Mouse (Mus musculus) kidney, embryonic 16.5 days (tissue): ENCODE results near the gene Etl4. TPM values are rescaled to one million over a fixed set of nuclear protein-coding genes. Genes with fewer than 3 reads are reported as not detected.

Experiments used
- ATAC-seq: fragments of 200-750 bp; cut with Nextera tagmentation; 2 replicates; pipeline ENCODE4 v1.8.0; 2017; ENCODE audit warnings: moderate TSS enrichment; ENCODE audit not compliant: low FRiP score, low TSS enrichment
- H3K27ac ChIP-seq: fragments of 300-500 bp; sonication (generic); 2 replicates; pipeline ENCODE4 v1.5.1; 2014; ENCODE audit warnings: low read length
- H3K27me3 ChIP-seq: fragments of 300-500 bp; sonication (generic); 2 replicates; pipeline ENCODE4 v1.6.1; 2014; ENCODE audit warnings: low read length, control low read depth, mixed read lengths; ENCODE audit not compliant: insufficient read depth
- H3K36me3 ChIP-seq: fragments of 300-500 bp; sonication (generic); 2 replicates; pipeline ENCODE4 v1.6.1; 2014; ENCODE audit warnings: low read length, control low read depth, mixed read lengths; ENCODE audit not compliant: insufficient read depth
- H3K4me1 ChIP-seq: fragments of 300-500 bp; sonication (generic); 2 replicates; pipeline ENCODE4 v1.6.1; 2014; ENCODE audit warnings: low read length, control low read depth, mixed read lengths; ENCODE audit not compliant: insufficient read depth
- H3K4me2 ChIP-seq: fragments of 300-500 bp; sonication (generic); replicated peaks from 2 replicates; pipeline ENCODE4 v1.6.1; 2014; ENCODE audit warnings: low read depth, low read length
- H3K4me3 ChIP-seq: fragments of 300-500 bp; sonication (generic); 2 replicates; pipeline ENCODE4 v1.5.1; 2014; ENCODE audit warnings: mild to moderate bottlenecking, low read length
- H3K9ac ChIP-seq: fragments of 300-500 bp; sonication (generic); replicated peaks from 2 replicates; pipeline ENCODE4 v1.6.1; 2014; ENCODE audit warnings: low read length
- H3K9me3 ChIP-seq: fragments of 300-500 bp; sonication (generic); 2 replicates; pipeline ENCODE4 v1.6.1; 2016; ENCODE audit warnings: low read length, control low read depth
- WGBS: fragments of 180-500 bp; shearing (Covaris S2); extraction: QIAGEN DNeasy Blood & Tissue Kit; methylation state at CpG from one replicate; pipeline ENCODE4 v1.1.7; 2014; 5-methylcytosine and 5-hydroxymethylcytosine counted together
- polyA plus RNA-seq: library from polyadenylated mRNA; unstranded; fragments of >200 nt; fragmentation: Nextera tagmentation; extraction: Ambion mirVana; gene quantifications from 2 replicates; pipeline ENCODE4 v1.2.1, GENCODE M21; 2015

Etl4 gene
- polyA plus RNA-seq, 1 experiment from 2014 or later, result 56.8 TPM

DNA sequence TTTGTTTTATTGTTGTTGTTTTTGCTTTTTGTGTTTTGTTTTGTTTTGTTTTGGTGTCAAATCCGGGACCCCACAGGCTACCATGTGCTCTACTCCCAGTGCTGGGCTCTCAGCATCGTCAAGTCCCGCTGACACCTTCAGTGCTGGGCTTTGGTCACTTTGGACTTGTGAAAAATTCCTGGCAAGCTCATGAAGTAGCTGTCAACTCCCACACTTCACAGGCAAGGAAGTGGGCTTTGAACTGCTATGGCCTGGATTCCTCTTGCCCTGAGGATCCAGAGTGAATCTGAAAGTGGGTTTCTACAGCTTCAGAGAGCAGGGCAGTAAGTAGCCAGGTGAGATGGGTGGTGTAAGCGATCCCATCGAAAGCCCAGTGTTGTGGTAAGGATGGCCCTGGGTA is 649.5 kb downstream of the Etl4 start:
- no peak overlapping the region for H3K9ac ChIP-seq
- H3K4me2 ChIP-seq, result no peak overlapping the region
- peaks cover 6% of the 10 kb centered on the region; the same call in 1 of the 2 replicates for H3K36me3 ChIP-seq
- WGBS, result 50% methylated on average over 5 of the region's 5 CpGs
- peaks cover 31% of the 10 kb centered on the region for H3K4me1 ChIP-seq
- H3K4me3 ChIP-seq, result no peak overlapping the region
- H3K9me3 ChIP-seq, result no peaks in the 10 kb centered on the region
- no peak for ATAC-seq
- H3K27me3 ChIP-seq, result no peaks in the 10 kb centered on the region
- H3K27ac ChIP-seq, result no peak overlapping the region

DNA sequence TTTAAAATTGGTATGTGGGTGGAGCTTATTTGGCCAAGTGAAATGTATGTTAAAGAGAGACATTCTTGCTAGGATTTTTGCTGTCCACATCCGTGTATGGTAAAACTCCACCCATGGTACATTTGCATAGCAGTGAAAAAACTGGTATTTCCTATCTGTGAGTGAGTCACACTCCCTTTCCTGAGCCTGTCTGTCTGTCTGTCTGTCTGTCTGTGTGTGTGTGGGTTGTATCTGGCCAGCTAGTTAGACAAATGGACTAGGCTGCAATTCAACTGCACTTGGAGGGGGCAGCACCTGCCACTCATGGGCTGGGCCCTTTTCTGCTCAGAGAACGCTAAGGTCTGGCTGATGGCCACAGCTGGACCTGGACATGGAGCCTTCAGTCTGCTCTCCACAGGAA is 650.1 kb downstream of the Etl4 start:
- no peak overlapping the region for H3K4me3 ChIP-seq
- no peaks in the 10 kb centered on the region for H3K9me3 ChIP-seq
- H3K9ac ChIP-seq, result no peak overlapping the region
- no peak for ATAC-seq
- H3K27me3 ChIP-seq, result no peaks in the 10 kb centered on the region
- H3K4me1 ChIP-seq, result peaks cover 31% of the 10 kb centered on the region
- WGBS, result 42% methylated on average over 2 of the region's 2 CpGs
- H3K36me3 ChIP-seq, result peaks cover 6% of the 10 kb centered on the region; the same call in 1 of the 2 replicates
- no peak overlapping the region for H3K27ac ChIP-seq
- no peak overlapping the region for H3K4me2 ChIP-seq

DNA sequence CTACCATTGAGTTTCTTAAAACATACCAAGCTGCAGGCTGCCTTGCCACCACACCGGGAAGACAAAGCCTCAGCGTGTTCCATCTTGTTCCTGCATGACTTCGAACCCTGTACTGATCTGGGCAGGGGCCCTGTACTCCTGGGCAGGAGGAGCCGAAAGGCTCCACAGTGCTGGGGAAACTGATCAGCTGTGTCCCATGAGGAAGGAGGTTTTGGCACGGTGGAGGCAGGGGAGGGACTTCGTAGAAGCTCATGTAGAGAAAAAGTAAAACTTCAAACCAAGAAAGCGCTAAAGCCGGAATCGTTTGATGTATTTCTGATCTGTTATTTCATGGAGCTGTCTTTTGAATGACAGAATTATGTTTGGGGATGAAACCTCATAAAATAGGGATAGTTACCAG is 651.0 kb downstream of the Etl4 start:
- H3K27me3 ChIP-seq, result no peaks in the 10 kb centered on the region
- H3K9ac ChIP-seq, result no peak overlapping the region
- no peak overlapping the region for H3K27ac ChIP-seq
- no peak overlapping the region for H3K4me2 ChIP-seq
- peaks cover 31% of the 10 kb centered on the region for H3K4me1 ChIP-seq
- ATAC-seq, result no peak
- H3K9me3 ChIP-seq, result no peaks in the 10 kb centered on the region
- WGBS, result 86% methylated on average over 9 of the region's 9 CpGs
- no peak overlapping the region for H3K4me3 ChIP-seq
- H3K36me3 ChIP-seq, result peaks cover 6% of the 10 kb centered on the region; the same call in 1 of the 2 replicates

DNA sequence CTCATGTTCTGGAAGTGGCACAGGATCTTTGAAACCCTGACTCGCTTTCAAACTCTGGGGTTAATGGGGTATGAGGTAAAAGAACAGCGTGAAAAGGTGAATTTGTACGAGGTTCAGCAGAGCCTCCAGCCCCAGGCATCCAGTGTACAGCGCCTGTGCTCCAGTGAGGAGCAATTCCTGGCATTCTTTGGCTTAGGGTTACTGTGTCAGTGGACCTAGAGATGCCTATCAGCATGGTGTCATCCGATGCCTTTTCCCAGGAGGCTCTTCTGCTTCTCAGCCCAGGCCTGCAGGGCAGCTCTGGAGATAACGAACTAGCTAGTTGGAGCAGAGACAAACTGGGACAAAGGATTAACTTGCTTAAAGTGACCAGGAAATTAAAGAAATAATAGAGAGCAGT is 653.5 kb downstream of the Etl4 start:
- peaks cover 31% of the 10 kb centered on the region for H3K4me1 ChIP-seq
- no peak overlapping the region for H3K4me3 ChIP-seq
- H3K36me3 ChIP-seq, result peaks cover 11% of the 10 kb centered on the region; the same call in 1 of the 2 replicates
- 17% methylated on average over 6 of the region's 6 CpGs for WGBS
- H3K9ac ChIP-seq, result no peak overlapping the region
- H3K4me2 ChIP-seq, result no peak overlapping the region
- H3K27ac ChIP-seq, result peak overlapping the region; percentile 39; the same call in 1 of the 2 replicates
- ATAC-seq, result peak; percentile 67
- H3K27me3 ChIP-seq, result no peaks in the 10 kb centered on the region
- no peaks in the 10 kb centered on the region for H3K9me3 ChIP-seq

DNA sequence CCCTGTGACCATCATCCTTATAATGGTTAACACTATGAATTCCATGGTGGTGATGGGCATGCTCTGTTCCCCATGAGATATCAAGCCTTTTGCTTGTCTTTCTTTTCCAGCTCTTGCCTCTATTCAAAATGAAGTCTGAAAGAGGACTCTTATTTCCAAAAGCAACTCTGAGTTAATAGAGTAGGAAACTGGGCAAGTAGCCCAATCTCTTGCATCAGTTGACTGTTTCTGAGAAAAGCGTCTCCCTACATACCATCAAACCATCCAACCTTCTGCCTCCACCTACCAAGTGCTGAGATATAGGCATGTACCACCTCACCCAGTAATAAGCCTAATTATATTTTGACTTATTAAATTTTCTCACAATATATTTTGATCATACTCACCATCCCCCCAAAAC is 658.9 kb downstream of the Etl4 start:
- WGBS, result 68% methylated on average over 1 of the region's 1 CpGs
- Histone ChIP-seq H3K27ac (no peak overlapping the region), H3K4me2 (no peak overlapping the region), H3K9ac (no peak overlapping the region), H3K4me1 (peaks cover under 1% of the 10 kb centered on the region; the same call in 1 of the 2 replicates), H3K27me3 (no peaks in the 10 kb centered on the region), H3K4me3 (no peak overlapping the region), H3K9me3 (no peaks in the 10 kb centered on the region), H3K36me3 (0 out of 2 replicates have a peak, but pooled peaks cover 6% of the 10 kb centered on the region)
- no peak for ATAC-seq

DNA sequence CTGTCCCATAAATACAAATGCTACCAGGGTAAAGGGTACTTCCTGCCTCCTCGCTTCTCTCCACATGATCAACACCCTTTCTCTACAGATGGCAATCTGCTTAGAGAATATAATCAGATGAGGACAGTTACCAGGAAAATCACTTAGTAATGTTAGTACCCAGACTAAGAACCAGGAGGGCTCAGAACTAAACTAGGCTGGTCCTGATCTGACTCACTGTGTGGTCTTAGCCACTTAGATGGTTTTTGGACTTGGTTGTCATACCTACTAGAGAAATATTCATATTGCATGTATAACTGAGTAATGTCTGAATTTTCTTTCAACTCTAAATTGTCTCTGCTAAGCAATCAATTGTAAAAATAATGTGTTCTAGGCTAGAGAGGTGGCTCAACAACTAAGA is 662.4 kb downstream of the Etl4 start:
- H3K4me3 ChIP-seq, result no peak overlapping the region
- H3K4me1 ChIP-seq, result no peaks in the 10 kb centered on the region
- H3K9me3 ChIP-seq, result no peaks in the 10 kb centered on the region
- H3K9ac ChIP-seq, result no peak overlapping the region
- H3K27ac ChIP-seq, result no peak overlapping the region
- H3K36me3 ChIP-seq, result 0 out of 2 replicates have a peak, but pooled peaks cover 13% of the 10 kb centered on the region
- no peaks in the 10 kb centered on the region for H3K27me3 ChIP-seq
- no peak for ATAC-seq
- no peak overlapping the region for H3K4me2 ChIP-seq
- 60% methylated on average over 1 of the region's 1 CpGs for WGBS

DNA sequence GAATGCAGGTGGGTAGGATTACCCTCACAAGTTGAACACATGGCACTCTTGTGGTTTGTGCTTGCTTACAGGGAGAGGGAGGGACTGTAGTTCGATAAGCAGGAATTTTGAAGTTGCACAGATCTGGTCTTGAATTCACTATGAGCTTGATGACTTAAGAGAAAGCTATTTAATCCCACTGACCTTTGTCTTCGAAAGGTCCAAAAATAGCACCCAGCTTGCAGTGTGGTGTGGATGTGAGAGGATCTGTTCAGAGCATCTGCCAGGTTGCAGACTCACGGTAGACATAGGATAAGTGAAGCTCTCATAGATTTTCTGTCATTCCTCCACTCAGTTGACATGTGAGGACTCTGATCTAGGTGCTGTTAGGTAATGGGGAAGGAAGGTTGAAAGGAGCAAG is 670.8 kb downstream of the Etl4 start:
- no peak for ATAC-seq
- H3K27ac ChIP-seq, result no peak overlapping the region
- 69% methylated on average over 3 of the region's 3 CpGs for WGBS
- no peak overlapping the region for H3K4me3 ChIP-seq
- H3K4me2 ChIP-seq, result no peak overlapping the region
- H3K4me1 ChIP-seq, result no peaks in the 10 kb centered on the region
- no peaks in the 10 kb centered on the region for H3K9me3 ChIP-seq
- 0 out of 2 replicates have a peak, but pooled peaks cover 3% of the 10 kb centered on the region for H3K36me3 ChIP-seq
- H3K27me3 ChIP-seq, result no peaks in the 10 kb centered on the region
- H3K9ac ChIP-seq, result no peak overlapping the region

DNA sequence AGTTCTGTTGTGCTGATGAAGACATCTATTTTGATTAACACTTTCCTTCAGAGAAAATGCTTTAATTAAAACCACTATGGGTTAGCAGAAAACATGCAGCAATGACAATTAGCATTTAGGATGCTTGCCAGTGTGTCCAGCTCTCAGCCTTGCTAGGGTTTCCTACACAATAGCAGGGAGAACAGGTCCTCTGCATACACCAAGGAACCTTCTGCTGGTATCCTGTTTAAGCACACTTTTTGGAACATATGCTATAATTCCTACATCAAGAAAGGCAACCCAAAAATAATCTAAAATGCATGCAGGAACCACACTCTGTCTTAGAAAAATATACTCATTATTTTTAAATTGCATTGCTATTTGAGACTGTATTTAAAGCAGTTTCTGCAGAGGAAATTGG is 673.5 kb downstream of the Etl4 start:
- Histone ChIP-seq H3K9me3 (0 out of 2 replicates have a peak, but pooled peaks cover 4% of the 10 kb centered on the region), H3K36me3 (peaks cover 5% of the 10 kb centered on the region; the same call in 1 of the 2 replicates), H3K4me1 (no peaks in the 10 kb centered on the region), H3K27ac (no peak overlapping the region), H3K4me3 (no peak overlapping the region), H3K9ac (no peak overlapping the region), H3K4me2 (no peak overlapping the region), H3K27me3 (no peaks in the 10 kb centered on the region)
- ATAC-seq, result no peak

DNA sequence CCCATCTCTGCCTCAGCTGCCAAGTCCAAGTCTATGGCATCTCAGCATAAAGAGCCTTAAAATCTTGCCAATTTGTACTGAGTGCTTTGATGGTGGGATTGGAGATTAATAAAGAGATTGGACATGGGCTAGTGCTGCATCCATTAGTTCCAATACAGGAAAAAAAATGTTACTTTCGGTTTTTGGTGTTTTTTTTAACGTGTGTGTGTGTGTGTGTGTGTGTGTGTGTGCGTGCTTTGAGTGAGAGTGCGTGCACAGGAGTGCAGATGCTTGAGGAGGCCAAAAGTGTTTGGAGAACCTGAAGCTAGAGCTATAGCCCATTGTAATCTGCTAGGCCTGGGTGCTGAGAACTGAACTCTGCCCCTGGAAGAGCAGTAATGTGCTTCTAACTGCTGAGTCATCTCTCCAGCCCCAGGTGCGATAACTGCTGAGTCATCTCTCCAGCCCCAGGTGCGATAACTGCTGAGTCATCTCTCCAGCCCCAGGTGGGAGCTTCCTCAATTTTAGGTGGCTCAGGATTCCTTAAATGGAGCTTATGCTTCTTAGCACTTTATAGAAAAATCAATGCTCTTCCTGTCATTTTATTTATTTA is 674.1 kb downstream of the Etl4 start:
- H3K4me2 ChIP-seq, result no peak overlapping the region
- peaks cover 11% of the 10 kb centered on the region; the same call in 1 of the 2 replicates for H3K36me3 ChIP-seq
- H3K4me1 ChIP-seq, result no peaks in the 10 kb centered on the region
- no peak overlapping the region for H3K27ac ChIP-seq
- no peak overlapping the region for H3K9ac ChIP-seq
- ATAC-seq, result no peak
- H3K27me3 ChIP-seq, result no peaks in the 10 kb centered on the region
- no peak overlapping the region for H3K4me3 ChIP-seq
- H3K9me3 ChIP-seq, result 0 out of 2 replicates have a peak, but pooled peaks cover 4% of the 10 kb centered on the region
- WGBS, result 91% methylated on average over 6 of the region's 6 CpGs

DNA sequence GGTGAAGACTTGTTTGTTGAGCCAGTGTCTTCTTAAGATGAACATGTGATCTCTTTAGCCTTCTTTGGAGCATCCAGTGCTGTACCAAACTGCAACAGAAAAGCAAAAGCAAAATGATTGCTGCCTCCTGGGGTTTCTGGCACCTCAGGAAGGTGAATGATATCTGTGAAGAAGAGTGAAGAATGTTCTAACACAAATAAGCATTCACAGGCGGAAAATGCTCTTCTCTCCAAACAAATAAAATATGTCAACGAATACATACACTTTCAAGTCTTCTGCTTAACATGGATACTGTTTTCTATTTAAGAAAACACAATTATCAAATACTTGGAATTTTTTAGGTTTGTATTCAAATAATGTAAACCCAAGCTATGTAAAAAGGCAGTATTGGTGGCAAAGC is 678.3 kb downstream of the Etl4 start:
- ATAC-seq, result no peak
- H3K4me2 ChIP-seq, result no peak overlapping the region
- 96% methylated on average over 2 of the region's 2 CpGs for WGBS

More for the DNA sequence above, 678.3 kb downstream of the Etl4 start:
- Histone ChIP-seq H3K27me3 (no peaks in the 10 kb centered on the region), H3K4me3 (no peak overlapping the region), H3K36me3 (peaks cover 11% of the 10 kb centered on the region; the same call in 1 of the 2 replicates), H3K4me1 (no peaks in the 10 kb centered on the region), H3K9me3 (0 out of 2 replicates have a peak, but pooled peaks cover 6% of the 10 kb centered on the region), H3K9ac (no peak overlapping the region), H3K27ac (no peak overlapping the region)
